Mouse (Mus musculus) hindbrain, embryonic 16.5 days (tissue): ENCODE results near the gene Asgr2. TPM values are rescaled to one million over a fixed set of nuclear protein-coding genes. Genes with fewer than 3 reads are reported as not detected.
A peak's percentile ranks its signal among the peaks of the same experiment; 100 is the strongest.
"Not testable (repeated sequence)": the region's sequence is repeated elsewhere in the genome, so short reads cannot be mapped to it uniquely, and the experiment has no call there.

Experiments
- ATAC-seq: fragments of 200-750 bp; cut with Nextera tagmentation; 2 replicates; pipeline ENCODE4 v1.8.0; 2017; ENCODE audit warnings: moderate TSS enrichment, moderate library complexity
- H3K27ac ChIP-seq: fragments of 300-500 bp; sonication (generic); 2 replicates; pipeline ENCODE4 v1.5.1; 2014; ENCODE audit warnings: low read depth, mild to moderate bottlenecking, control low read depth, low read length, moderate library complexity
- H3K27me3 ChIP-seq: fragments of 300-500 bp; sonication (generic); replicated peaks from 2 replicates; pipeline ENCODE4 v1.6.1; 2014; ENCODE audit warnings: low read length; ENCODE audit not compliant: control insufficient read depth, insufficient read depth
- H3K36me3 ChIP-seq: fragments of 300-500 bp; sonication (generic); 2 replicates; pipeline ENCODE4 v1.6.1; 2014; ENCODE audit warnings: mild to moderate bottlenecking, low read length, moderate library complexity, mixed read lengths; ENCODE audit not compliant: control insufficient read depth, insufficient read depth
- H3K4me1 ChIP-seq: fragments of 300-500 bp; sonication (generic); 2 replicates; pipeline ENCODE4 v1.6.1; 2014; ENCODE audit warnings: low read depth, low read length; ENCODE audit not compliant: control insufficient read depth, insufficient read depth
- H3K4me2 ChIP-seq: fragments of 300-500 bp; sonication (generic); 2 replicates; pipeline ENCODE4 v1.6.1; 2014; ENCODE audit warnings: mild to moderate bottlenecking, low read length, control low read depth, moderate library complexity
- H3K4me3 ChIP-seq: fragments of 300-500 bp; sonication (generic); 2 replicates; pipeline ENCODE4 v1.5.1; 2014; ENCODE audit warnings: mild to moderate bottlenecking, low read length, control low read depth, moderate library complexity
- H3K9ac ChIP-seq: fragments of 300-500 bp; sonication (generic); 2 replicates; pipeline ENCODE4 v1.6.1; 2014; ENCODE audit warnings: low read depth, mild to moderate bottlenecking, control low read depth, low read length, moderate library complexity
- H3K9me3 ChIP-seq: fragments of 300-500 bp; sonication (generic); 2 replicates; pipeline ENCODE4 v1.6.1; 2014; ENCODE audit warnings: mild to moderate bottlenecking, low read length, moderate library complexity; ENCODE audit not compliant: control insufficient read depth
- WGBS: fragments of 180-500 bp; shearing (Covaris S2); extraction: QIAGEN DNeasy Blood & Tissue Kit; methylation state at CpG from one replicate; pipeline ENCODE4 v1.1.7; 2014; 5-methylcytosine and 5-hydroxymethylcytosine counted together
- polyA plus RNA-seq: library from polyadenylated mRNA; unstranded; fragments of >200 nt; fragmentation: Nextera tagmentation; extraction: Ambion mirVana; gene quantifications from 2 replicates; pipeline ENCODE4 v1.2.1, GENCODE M21; 2015

Asgr2 gene
- polyA plus RNA-seq, 1 experiment from 2014 or later: not detected

GRCm38 (mm10) chr11:70059930-70060329, 32.5 kb upstream of the Asgr2 start:
- H3K9me3 ChIP-seq: no peaks in the 10 kb centered on the region
- no peak overlapping the region for H3K27ac ChIP-seq
- no peak for ATAC-seq
- no peaks in the 10 kb centered on the region; the same call in 1 of the 2 replicates for H3K4me1 ChIP-seq
- no peak overlapping the region for H3K9ac ChIP-seq
- no peak overlapping the region for H3K4me2 ChIP-seq
- H3K36me3 ChIP-seq: no peaks in the 10 kb centered on the region
- H3K4me3 ChIP-seq: no peak overlapping the region
- WGBS: 70% methylated on average over 6 of the region's 6 CpGs
- no peaks in the 10 kb centered on the region for H3K27me3 ChIP-seq

GRCm38 (mm10) chr11:70063053-70063452, 29.4 kb upstream of the Asgr2 start:
- Histone ChIP-seq H3K36me3 (no peaks in the 10 kb centered on the region), H3K4me3 (no peak overlapping the region), H3K27ac (no peak overlapping the region), H3K27me3 (no peaks in the 10 kb centered on the region), H3K4me2 (no peak overlapping the region), H3K9me3 (no peaks in the 10 kb centered on the region), H3K9ac (no peak overlapping the region), H3K4me1 (no peaks in the 10 kb centered on the region)
- ATAC-seq: no peak
- WGBS: 74% methylated on average over 3 of the region's 3 CpGs

- Histone ChIP-seq H3K27me3 (no peaks in the 10 kb centered on the region), H3K9ac (no peak overlapping the region), H3K27ac (no peak overlapping the region), H3K9me3 (no peaks in the 10 kb centered on the region), H3K36me3 (no peaks in the 10 kb centered on the region), H3K4me2 (no peak overlapping the region), H3K4me1 (no peaks in the 10 kb centered on the region), H3K4me3 (no peak overlapping the region)
- ATAC-seq: no peak
- WGBS: 78% methylated on average over 4 of the region's 4 CpGs
These were observed 25.7 kb upstream of the Asgr2 start for GRCm38 (mm10) chr11:70066701-70067100.

GRCm38 (mm10) chr11:70068245-70068644, 24.2 kb upstream of the Asgr2 start:
- Histone ChIP-seq H3K36me3 (no peaks in the 10 kb centered on the region), H3K27ac (no peak overlapping the region), H3K9ac (no peak overlapping the region), H3K4me1 (no peaks in the 10 kb centered on the region), H3K4me3 (no peak overlapping the region), H3K4me2 (no peak overlapping the region), H3K27me3 (no peaks in the 10 kb centered on the region), H3K9me3 (no peaks in the 10 kb centered on the region)
- no peak for ATAC-seq
- 32% methylated on average over 3 of the region's 3 CpGs for WGBS

GRCm38 (mm10) chr11:70070057-70070456, 22.4 kb upstream of the Asgr2 start:
- Histone ChIP-seq H3K4me1 (no peaks in the 10 kb centered on the region), H3K27me3 (no peaks in the 10 kb centered on the region), H3K9me3 (no peaks in the 10 kb centered on the region), H3K36me3 (no peaks in the 10 kb centered on the region), H3K4me3 (no peak overlapping the region), H3K27ac (0 out of 2 replicates have a peak overlapping the region, but pooled peaks have one; percentile 13), H3K9ac (no peak overlapping the region), H3K4me2 (no peak overlapping the region)
- ATAC-seq: no peak
- 73% methylated on average over 6 of the region's 6 CpGs for WGBS

- not testable (repeated sequence) for ATAC-seq, H3K4me1 ChIP-seq, H3K27me3 ChIP-seq, H3K4me2 ChIP-seq, H3K9ac ChIP-seq, H3K27ac ChIP-seq, H3K36me3 ChIP-seq, H3K9me3 ChIP-seq, H3K4me3 ChIP-seq
- 88% methylated on average over 3 of the region's 3 CpGs for WGBS
These were observed 21.8 kb upstream of the Asgr2 start for GRCm38 (mm10) chr11:70070603-70071002.

- no peaks in the 10 kb centered on the region for H3K9me3 ChIP-seq
- H3K27ac ChIP-seq: no peak overlapping the region
- 42% methylated on average over 17 of the region's 17 CpGs for WGBS
- no peaks in the 10 kb centered on the region for H3K27me3 ChIP-seq
- no peaks in the 10 kb centered on the region for H3K36me3 ChIP-seq
- no peaks in the 10 kb centered on the region for H3K4me1 ChIP-seq
- no peak for ATAC-seq
- no peak overlapping the region for H3K4me3 ChIP-seq
- H3K4me2 ChIP-seq: peak overlapping the region; percentile 33; the same call in 1 of the 2 replicates
- H3K9ac ChIP-seq: no peak overlapping the region
These were observed 17.9 kb upstream of the Asgr2 start for GRCm38 (mm10) chr11:70074379-70075071.

GRCm38 (mm10) chr11:70075581-70075980, 16.9 kb upstream of the Asgr2 start:
- no peaks in the 10 kb centered on the region for H3K4me1 ChIP-seq
- no peak overlapping the region for H3K9ac ChIP-seq
- no peak overlapping the region for H3K4me2 ChIP-seq
- no peak overlapping the region for H3K27ac ChIP-seq
- no peak for ATAC-seq
- 93% methylated on average over 6 of the region's 6 CpGs for WGBS
- no peak overlapping the region for H3K4me3 ChIP-seq
- H3K9me3 ChIP-seq: no peaks in the 10 kb centered on the region
- no peaks in the 10 kb centered on the region for H3K27me3 ChIP-seq
- no peaks in the 10 kb centered on the region for H3K36me3 ChIP-seq

GRCm38 (mm10) chr11:70077441-70077840, 15.0 kb upstream of the Asgr2 start:
- WGBS: 58% methylated on average over 2 of the region's 3 CpGs
- no peak for ATAC-seq

More at GRCm38 (mm10) chr11:70077441-70077840, 15.0 kb upstream of the Asgr2 start:
- no peak overlapping the region for H3K9ac ChIP-seq
- H3K4me3 ChIP-seq: no peak overlapping the region
- no peaks in the 10 kb centered on the region for H3K9me3 ChIP-seq
- no peaks in the 10 kb centered on the region for H3K4me1 ChIP-seq
- no peak overlapping the region for H3K4me2 ChIP-seq
- H3K27me3 ChIP-seq: no peaks in the 10 kb centered on the region
- no peak overlapping the region for H3K27ac ChIP-seq
- H3K36me3 ChIP-seq: no peaks in the 10 kb centered on the region
